Mouse (Mus musculus) small intestine, adult 2 months (tissue): Measurements from ENCODE around the gene Serp2.

ENCODE experiments used
- CTCF ChIP-seq: fragments of 200-500 bp; IDR thresholded peaks from 2 replicates; pipeline ENCODE4 v1.5.1; 2012; ENCODE audit warnings: low read depth, mild to moderate bottlenecking, control low read depth, inconsistent platforms, low read length, moderate library complexity, mixed read lengths; ENCODE audit not compliant: insufficient replicate concordance, insufficient read length; ENCODE audit errors: extremely low read depth
- POLR2A ChIP-seq: fragments of 200-500 bp; IDR thresholded peaks from 2 replicates; pipeline ENCODE4 v1.6.1; 2012; ENCODE audit warnings: low read depth, mild to moderate bottlenecking, control low read depth, inconsistent platforms, low read length, moderate library complexity

- TF ChIP-seq CTCF: no peak
- TF ChIP-seq POLR2A: no peak
Observed at GRCm38 (mm10) chr14:76499492-76499891, 57.2 kb downstream of the Serp2 start.
